Mouse (Mus musculus) liver, adult (tissue): ENCODE results near the gene Mmgt2.

Source experiments
- GATA4 ChIP-seq: IDR thresholded peaks from 2 replicates; pipeline ENCODE4 v1.6.1; 2014; ENCODE audit warnings: mild to moderate bottlenecking, low read length; ENCODE audit not compliant: insufficient replicate concordance

Mmgt2 gene

DNA sequence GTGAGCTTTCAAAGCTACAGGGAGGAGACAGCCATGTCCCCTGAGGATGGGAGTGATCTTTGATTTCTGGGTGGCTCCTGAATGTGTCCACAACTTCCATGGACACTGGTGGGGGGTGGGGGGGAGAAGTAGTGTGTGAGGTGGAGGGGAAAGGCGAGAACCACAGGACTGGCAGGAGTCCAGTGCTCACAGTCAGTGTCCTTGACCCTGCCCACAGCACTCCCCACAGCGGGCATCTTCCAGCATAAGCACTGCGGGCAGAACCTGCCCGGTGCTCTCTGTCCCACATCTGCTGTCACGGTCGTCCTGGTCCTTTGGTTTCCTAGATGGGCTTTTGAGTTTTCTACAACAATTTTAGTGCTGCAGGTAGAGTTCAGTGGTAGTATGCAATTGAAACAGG, 10.7 kb upstream of the Mmgt2 start:
- TF ChIP-seq GATA4, result no peak

DNA sequence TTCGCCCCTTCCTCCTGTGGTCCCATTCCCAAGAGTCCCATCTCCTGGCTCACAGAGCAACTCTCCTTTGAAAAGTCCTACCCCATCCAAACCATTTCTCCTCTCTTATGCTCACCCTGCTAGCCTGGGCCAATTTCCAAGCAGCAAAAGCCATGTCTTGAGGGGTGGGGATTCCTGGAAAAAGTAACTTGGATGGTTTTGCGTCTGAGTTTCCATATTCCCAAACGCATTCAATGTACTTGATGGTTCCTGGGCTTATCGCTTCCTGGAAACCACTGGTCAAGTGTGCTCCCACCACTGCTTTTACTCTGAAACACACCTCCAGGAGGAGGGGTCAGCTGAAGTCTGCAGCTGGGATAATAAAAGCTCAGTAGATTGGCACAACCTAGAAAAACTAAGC, 10.1 kb upstream of the Mmgt2 start:
- no peak for TF ChIP-seq GATA4

DNA sequence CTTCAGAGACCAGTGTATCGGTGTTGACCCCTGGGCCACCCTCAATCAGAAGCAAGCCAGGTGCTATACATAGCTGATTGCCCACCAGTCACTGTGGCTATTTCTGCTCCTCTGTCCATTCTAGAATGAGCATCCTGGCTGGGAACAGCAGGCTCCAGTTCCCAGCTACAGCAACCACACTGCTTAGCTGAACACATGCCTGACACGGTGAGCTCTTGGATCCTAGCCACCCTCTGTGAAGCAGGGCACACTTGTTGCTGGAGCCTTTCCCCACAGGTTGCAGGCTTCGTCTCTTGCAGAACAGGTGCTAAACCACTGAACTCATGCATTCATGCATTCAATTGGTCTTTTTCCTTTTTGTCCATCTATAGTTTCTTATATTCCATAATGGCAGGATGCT, 8.1 kb upstream of the Mmgt2 start:
- no peak for TF ChIP-seq GATA4

DNA sequence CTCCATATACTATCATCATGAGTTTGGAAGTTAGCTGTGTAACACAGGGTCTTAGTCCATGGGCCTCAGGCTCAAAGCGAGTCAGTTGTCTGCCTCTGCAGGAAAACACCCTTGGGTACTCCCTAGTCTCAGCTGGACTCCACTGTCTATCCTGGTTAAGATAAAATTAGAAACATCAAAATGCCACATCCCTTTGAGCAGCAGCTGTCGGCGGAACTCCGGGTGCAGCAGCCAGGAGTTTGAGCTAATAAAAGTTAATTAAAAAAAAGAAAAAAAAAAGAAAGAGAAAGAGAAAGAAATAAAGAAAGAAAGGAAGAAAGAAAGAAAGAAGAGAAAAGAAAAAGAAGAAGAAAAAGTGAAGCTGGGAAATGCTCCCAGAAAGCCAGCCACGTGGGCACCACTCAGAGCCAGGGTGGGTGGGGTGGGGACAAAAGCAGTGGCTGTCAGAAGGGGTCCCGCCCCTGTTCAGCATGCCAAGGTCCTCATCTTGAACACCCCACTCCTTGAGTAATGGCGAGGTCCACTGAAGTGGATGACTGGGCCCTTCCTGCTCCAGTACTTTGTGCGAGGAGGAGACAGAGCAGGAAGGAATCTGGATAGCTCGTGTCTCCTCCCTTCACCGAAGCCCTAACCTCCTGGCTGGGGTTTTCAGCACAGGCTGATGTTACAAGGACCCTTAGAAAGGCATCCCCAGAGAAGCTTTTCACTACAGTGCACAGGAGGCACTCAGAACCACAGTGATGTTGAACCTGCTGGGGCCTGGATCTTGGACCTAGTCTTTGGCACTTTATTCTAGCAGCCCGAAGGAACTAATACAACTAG, 6.2 kb upstream of the Mmgt2 start:
- no peak for TF ChIP-seq GATA4

DNA sequence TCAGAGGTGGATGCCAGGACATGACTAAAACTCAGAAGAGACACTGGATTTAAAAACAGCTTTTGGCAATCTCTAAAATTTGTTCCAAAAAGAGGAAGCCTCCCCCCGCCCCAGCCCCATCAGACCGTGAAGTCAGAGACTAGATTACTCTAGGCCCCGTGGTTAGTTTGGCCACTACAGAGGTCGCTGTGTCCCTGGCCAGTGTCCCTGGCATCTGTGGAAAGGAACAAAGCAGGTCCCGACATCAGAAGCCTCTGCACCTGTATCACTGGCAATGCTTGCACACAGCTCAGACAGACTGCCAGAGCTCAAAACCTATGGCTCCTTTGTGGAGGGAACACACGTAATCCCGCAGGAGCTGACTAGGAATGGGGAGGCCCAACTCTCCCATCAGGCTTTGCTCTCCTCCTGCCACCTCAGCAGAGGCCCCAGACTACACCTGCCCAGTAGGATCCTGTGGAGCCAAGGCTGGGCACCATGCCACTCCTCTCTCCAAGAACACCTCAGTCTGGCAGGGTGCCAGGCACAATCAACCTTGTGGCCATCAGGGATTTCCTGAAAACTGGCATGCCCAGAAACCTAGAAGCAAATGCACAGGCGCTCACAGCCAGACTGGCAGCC, 5.3 kb upstream of the Mmgt2 start:
- TF ChIP-seq GATA4, result no peak

DNA sequence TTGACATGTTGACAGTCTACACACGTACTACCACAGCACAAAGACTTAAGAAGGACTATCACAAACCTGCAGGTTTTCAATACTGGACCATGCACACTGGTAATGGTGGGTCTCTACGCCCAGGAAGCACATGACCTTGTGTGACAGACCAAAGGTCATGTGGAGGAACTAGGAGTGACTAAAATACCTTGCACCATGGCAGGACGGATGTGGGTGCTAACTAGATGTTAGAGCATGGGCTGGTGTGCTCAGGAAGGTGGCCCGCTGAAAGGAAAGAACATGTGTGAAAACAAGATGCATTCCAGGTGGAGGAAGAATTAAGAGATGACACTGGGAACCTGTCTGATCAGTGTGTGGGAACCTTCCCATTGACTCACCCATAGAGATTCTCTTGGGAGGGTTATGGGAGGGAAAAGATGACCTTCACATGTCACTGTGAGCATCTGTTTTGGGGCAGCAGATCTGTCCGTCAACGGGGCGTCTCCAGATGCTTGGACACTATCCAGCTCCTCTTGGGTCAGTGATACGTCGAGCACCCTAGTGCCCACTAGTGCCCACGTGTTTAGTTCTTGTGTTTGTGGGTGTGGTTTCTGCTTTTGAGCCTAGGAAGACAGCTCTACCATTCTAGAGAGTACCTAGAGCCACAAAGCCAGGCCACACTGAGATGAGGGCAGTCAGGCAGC, 4.6 kb upstream of the Mmgt2 start:
- TF ChIP-seq GATA4, result no peak

DNA sequence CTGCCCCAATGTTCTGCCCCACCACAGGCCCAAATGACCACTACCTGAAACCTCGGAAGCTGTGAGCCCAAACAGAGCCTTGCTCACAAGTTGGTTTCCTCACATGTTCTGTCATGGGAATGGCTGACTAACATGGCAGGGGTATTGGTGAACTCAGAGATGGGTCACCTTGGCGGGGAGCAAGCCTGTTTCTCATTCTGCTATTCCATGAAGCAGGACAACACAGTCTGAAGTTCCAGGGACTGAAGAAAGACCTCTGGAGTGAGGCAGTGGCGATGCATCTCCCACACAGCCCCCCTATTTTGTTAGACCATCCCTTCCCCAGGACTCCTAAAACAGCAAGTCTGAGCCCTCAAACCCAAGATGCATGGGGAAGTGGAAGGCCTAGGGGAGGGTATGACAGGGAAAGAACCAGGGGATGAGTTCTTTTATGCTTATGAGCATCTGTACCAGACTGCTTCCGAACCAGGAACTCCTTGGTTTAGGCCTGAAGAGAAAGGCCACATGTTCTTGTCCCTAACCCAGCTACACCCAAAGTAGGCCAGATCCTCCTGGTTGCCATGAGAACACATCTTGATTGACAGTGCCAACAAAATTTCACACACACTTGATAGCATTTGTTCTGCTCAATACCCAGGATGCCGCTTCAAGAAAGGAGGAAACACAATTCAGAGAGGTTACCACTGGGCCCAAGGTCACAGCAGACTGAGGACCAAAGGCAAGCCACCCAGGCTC, 3.7 kb upstream of the Mmgt2 start:
- no peak for TF ChIP-seq GATA4

DNA sequence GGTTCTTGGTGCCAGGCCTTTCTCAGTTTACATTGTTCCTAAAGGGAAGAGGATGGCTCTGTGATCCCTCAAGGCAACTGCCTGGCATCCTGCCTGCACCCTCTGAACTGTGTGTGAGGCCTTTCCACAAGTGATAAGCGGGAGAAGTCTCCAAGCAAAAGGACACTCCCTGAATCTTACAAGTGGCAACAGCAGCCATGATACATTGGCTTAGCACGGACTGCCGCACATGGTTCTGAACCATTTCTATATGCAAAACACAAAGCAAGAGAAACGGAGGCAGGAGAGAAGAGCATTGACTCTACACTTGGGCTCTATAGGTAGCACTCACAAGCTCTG, 3.2 kb upstream of the Mmgt2 start:
- no peak for TF ChIP-seq GATA4

DNA sequence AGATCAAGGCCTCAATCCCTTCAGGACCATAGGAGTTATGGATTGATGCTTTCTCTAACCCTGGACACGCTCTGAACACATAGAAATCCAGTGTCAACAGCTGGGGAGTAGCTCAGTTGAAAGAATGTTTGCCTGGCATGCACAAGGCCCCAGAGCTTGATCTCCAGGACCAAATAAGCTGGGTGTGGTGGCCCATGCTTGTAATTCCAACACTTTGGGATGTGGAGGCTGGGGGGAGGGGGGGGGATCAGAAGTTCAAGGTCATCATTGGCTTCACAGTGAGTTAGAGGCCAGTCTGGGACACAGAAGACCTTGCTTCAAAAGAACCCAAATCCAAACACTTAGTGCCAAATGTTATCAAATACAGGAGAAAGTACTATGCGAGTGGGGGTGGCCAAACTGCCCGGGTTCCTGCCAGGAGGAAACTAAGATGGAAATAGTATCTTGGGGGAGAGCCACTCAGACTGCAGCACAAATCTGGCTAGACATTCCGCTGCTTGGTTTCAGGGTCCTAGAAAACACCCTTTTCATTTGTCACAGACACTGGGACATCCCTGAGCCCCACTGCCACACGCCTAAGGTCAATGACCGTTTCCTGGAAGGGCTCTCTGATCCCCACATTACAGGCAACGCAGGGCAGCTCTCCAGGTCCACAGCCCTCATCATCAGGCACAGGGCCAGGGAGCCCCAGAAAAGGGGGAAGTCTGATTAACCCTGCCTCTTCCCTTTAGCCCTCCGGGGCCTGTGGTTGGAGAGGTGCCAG, 2.6 kb upstream of the Mmgt2 start:
- no peak for TF ChIP-seq GATA4

DNA sequence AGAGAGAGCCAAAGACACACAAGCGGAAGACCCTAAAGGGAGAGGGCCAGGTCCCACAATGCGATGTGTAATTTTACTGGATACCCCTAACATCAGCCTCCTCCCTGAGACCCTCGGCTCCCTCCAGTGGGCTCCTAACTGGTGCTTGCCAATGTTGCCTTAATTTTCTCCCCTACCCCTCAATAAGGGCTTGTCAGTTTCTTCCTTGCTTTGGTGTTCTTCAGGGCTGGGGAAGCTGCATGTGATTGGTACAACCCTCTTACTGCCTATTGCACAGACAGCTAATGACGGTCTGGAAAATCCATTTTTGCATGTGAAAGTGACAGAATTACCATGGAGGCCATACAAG, 2.0 kb upstream of the Mmgt2 start:
- no peak for TF ChIP-seq GATA4

DNA sequence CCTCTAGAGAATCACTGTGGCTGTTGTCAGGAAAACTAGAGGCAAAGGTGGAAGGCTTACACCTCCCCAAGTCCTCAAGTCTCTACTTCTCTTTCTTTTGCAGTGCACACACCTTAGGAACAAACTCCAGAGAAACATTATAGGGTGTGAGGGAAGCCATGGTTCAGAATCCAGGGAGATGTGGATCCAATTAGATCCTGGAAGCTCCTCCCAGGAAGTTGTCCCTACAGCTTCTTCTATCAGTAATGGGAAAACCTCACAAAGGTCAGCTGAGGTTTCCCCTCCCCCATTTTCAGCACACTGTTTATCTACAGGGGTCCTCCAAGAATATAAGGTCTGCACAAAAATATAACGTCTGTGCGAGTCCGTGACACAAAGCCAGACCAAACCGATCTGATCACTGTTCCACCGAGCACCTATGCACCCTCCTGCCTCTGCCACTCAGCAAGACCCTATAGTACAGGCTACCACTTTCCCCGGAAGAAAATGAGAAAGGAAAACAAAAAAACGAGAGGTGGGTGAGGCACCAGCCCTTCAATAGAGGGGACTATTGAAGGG, 1.4 kb upstream of the Mmgt2 start:
- TF ChIP-seq GATA4, result no peak

DNA sequence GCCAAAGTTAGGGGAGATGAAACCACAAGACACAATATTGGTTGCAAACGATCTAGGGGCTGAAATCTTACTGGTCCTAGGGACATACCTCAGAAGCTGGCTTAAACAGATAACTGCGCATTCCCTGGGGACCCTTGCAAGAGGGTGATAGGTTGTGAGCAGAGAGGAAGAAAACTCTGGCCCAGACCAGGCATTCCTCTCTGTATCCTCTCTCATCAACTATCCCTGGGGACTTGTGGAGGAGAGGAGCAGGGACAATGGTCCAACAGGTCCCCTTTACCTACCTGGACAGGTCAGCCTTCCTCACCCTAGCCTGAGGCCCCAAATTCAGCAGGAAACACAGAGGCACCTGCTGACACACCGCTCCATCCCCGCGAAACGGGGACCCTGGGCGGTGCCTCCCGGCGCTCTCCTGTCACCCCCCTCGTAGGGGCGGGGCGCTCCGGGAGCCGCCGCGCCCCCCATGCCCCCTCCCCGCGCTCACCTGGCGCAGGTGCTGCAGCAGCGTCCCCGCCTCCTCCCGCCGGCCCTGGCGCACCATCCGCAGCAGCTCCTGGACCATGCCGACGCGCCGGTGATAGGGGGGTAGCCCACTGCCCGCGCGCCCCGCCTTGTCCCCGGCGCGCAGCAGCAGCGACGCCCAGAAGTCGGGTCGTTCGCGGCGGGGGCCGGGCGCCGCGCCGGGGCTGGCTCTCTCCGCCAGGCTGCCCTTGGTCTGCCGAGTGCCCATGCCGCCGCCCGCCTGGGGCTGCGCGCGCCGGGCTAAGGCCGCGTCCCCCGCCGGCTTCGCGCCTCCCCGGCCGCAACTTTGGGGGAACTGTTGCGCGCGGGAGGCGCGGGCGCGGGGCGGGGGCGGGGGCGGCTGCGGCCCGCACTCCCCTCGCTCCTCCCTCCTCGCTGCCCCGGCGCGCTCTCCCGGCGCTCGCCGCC, 538 bp upstream of the Mmgt2 start, which contains the start of gene Lrrc75a:
Gene Lrrc75a, minus strand, starts transcription at position 863 of the 930 bp plus-strand sequence.
- no peak for TF ChIP-seq GATA4

DNA sequence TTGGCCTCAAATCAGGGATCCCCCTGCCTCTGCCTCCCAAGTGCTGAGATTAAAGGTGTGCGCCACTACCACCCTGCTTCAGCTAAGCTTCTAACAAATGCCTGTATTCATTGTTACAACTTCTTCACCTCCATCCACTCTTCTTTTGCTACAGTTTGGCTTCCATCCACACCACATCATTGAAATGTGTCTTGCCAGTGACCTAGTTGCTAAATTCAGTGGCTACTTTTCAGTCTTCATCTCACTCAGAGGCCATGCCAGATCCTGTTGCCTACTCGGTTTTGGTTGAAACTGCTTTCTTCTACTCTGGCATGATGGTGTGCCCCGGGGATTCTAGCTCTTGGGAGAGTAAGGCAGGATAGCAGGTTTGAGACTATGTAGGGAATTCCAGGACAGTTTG, 3.1 kb downstream of the Mmgt2 start:
- no peak for TF ChIP-seq GATA4

DNA sequence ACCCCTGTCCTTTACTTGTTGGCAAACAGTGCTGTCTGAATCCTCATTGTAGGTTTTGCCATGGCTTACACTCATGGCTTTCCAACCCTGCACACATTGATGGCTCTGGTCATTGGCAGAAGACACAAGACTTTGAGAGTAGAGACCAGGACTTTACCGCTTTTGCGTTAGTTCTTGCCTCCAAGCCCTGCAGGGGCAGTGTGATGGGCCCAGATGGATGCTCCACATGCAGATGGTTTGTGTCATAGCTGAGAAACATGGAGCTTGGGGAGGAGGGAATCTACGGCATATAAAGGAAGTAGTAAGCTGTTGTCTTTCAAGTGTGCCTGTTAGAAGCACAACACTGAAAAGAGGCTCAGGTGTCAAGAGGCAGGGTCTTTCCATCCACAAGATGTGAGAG, 3.6 kb downstream of the Mmgt2 start:
- no peak for TF ChIP-seq GATA4
